In genomic region chr10:78392072-78392471, GRCm38 (mm10) we compare ENCODE assay signal across 8 mouse cellular contexts. TPM values are rescaled to one million over a fixed set of nuclear protein-coding genes. Genes with fewer than 3 reads are reported as not detected.
DNase-seq lines count a peak whose midpoint lies in the region; ATAC-seq and TF ChIP-seq lines count a peak whose summit lies in the region.

No protein-coding gene starts in this region.

- H3K4me1 ChIP-seq in forebrain, embryonic 10.5 days, result peaks cover 27% of the 10 kb centered on the region
- H3K4me1 ChIP-seq in forebrain, embryonic 15.5 days, result peaks cover 22% of the 10 kb centered on the region
- H3K4me1 ChIP-seq in intestine, embryonic 14.5 days (replicated peaks; ENCODE audit: control insufficient read depth, insufficient read depth, low read length), result no peaks in the 10 kb centered on the region
- H3K4me1 ChIP-seq in midbrain, postnatal 0 days (ENCODE audit: insufficient read depth, low read length), result 0 out of 2 replicates have a peak, but pooled peaks cover 4% of the 10 kb centered on the region

- no peak overlapping the region for H3K4me2 ChIP-seq in forebrain, embryonic 15.5 days (replicated peaks)
- H3K4me2 ChIP-seq in intestine, embryonic 14.5 days (ENCODE audit: low read length), result peak overlapping the region; percentile 28; the same call in 1 of the 2 replicates
- no peak overlapping the region for H3K4me2 ChIP-seq in midbrain, postnatal 0 days (ENCODE audit: low read depth, low read length, poor library complexity, severe bottlenecking)

- no peak overlapping the region for H3K27ac ChIP-seq in forebrain, embryonic 10.5 days
- H3K27ac ChIP-seq in forebrain, embryonic 15.5 days (replicated peaks), result no peak overlapping the region
- H3K27ac ChIP-seq in intestine, embryonic 14.5 days (ENCODE audit: low read depth), result no peak overlapping the region
- no peak overlapping the region for H3K27ac ChIP-seq in midbrain, postnatal 0 days (ENCODE audit: low read depth, low read length)

- no peaks in the 10 kb centered on the region for H3K36me3 ChIP-seq in forebrain, embryonic 10.5 days (replicated peaks)
- H3K36me3 ChIP-seq in forebrain, embryonic 15.5 days, result no peaks in the 10 kb centered on the region
- H3K36me3 ChIP-seq in intestine, embryonic 14.5 days (ENCODE audit: control insufficient read depth, insufficient read depth, low read length), result no peaks in the 10 kb centered on the region
- H3K36me3 ChIP-seq in midbrain, postnatal 0 days (ENCODE audit: insufficient read depth, low read length), result no peaks in the 10 kb centered on the region

- no peak for ATAC-seq in forebrain, embryonic 15.5 days (replicated peaks)
- peak; percentile 38; the same call in 1 of the 2 replicates for ATAC-seq in intestine, embryonic 14.5 days (replicated peaks; ENCODE audit: low FRiP score, low TSS enrichment, low read depth)
- no peak for ATAC-seq in midbrain, postnatal 0 days (ENCODE audit: low FRiP score)

- WGBS in forebrain, embryonic 10.5 days, result 3% methylated on average over 18 of the region's 18 CpGs
- 2% methylated on average over 18 of the region's 18 CpGs for WGBS in forebrain, embryonic 15.5 days
- 3% methylated on average over 18 of the region's 18 CpGs for WGBS in intestine, embryonic 14.5 days
- 4% methylated on average over 18 of the region's 18 CpGs for whole genome bisulfite sequencing in midbrain, postnatal 0 days

- 0 out of 2 replicates have a peak overlapping the region, but pooled peaks have one; percentile 5 for H3K4me3 ChIP-seq in forebrain, embryonic 10.5 days
- no peak overlapping the region for H3K4me3 ChIP-seq in forebrain, embryonic 15.5 days
- H3K4me3 ChIP-seq in intestine, embryonic 14.5 days (ENCODE audit: low read depth, low read length), result no peak overlapping the region
- no peak overlapping the region for H3K4me3 ChIP-seq in midbrain, postnatal 0 days (ENCODE audit: low read depth, low read length)

- TF ChIP-seq CTCF in midbrain, postnatal 0 days (IDR thresholded peaks at IDR 0.05), result peak; percentile 89

- H3K9me3 ChIP-seq in forebrain, embryonic 10.5 days, result no peaks in the 10 kb centered on the region
- no peaks in the 10 kb centered on the region for H3K9me3 ChIP-seq in forebrain, embryonic 15.5 days
- no peaks in the 10 kb centered on the region for H3K9me3 ChIP-seq in intestine, embryonic 14.5 days (ENCODE audit: control insufficient read depth, low read length)
- H3K9me3 ChIP-seq in midbrain, postnatal 0 days (ENCODE audit: low read length), result no peaks in the 10 kb centered on the region

- H3K27me3 ChIP-seq in forebrain, embryonic 10.5 days (ENCODE audit: poor library complexity, severe bottlenecking), result peaks cover 57% of the 10 kb centered on the region
- peaks cover 23% of the 10 kb centered on the region for H3K27me3 ChIP-seq in forebrain, embryonic 15.5 days
- H3K27me3 ChIP-seq in intestine, embryonic 14.5 days (replicated peaks; ENCODE audit: control insufficient read depth, insufficient read depth, low read length), result peaks cover 23% of the 10 kb centered on the region
- peaks cover 19% of the 10 kb centered on the region for H3K27me3 ChIP-seq in midbrain, postnatal 0 days (ENCODE audit: insufficient read depth, low read length)

- intact Hi-C loops in left cerebral cortex, postnatal 25 days (cut with DNase I), result loop anchor here (1.0 kb wide), 2 partner anchors 69 to 113 kb away; no protein-coding TSS in a partner anchor

- peak; percentile 77 for DNase-seq in forebrain, embryonic 10.5 days (ENCODE audit: extremely low spot score, low spot score)
- peak; percentile 90 to 92 for DNase-seq in cerebellum, postnatal 25 days
- DNase-seq in gastrocnemius, adult 8-10 months (ENCODE audit: low spot score in 2 of 2), result peak; percentile 59 to 64
- DNase-seq in intestine, embryonic 14.5 days (ENCODE audit: low spot score), result peak; percentile 89
- peak; percentile 85 to 87 for DNase-seq in left cerebral cortex, postnatal 25 days (ENCODE audit: low spot score in 2 of 2)
- DNase-seq in midbrain, postnatal 0 days (ENCODE audit: low spot score), result peak; percentile 75
- DNase-seq in spleen, postnatal 10 days (ENCODE audit: low spot score in 2 of 2), result peak; percentile 81 to 88

- H3K9ac ChIP-seq in forebrain, embryonic 15.5 days (replicated peaks), result no peak overlapping the region; the same call in 1 of the 2 replicates
- H3K9ac ChIP-seq in intestine, embryonic 14.5 days (ENCODE audit: low read length), result no peak overlapping the region
- no peak overlapping the region; the same call in 1 of the 2 replicates for H3K9ac ChIP-seq in midbrain, postnatal 0 days (replicated peaks; ENCODE audit: low read length, poor library complexity, severe bottlenecking)

RNA-seq across cellular contexts. Expression of gene Rrp1, which starts 20.8 kb away (rescaled TPM):
- 338 and 366 TPM in 2 replicates for polyA plus RNA-seq in forebrain, embryonic 10.5 days (2016; fragmentation: Nextera tagmentation; extraction: Ambion mirVana)
- 395 and 412 TPM in 2 replicates for polyA plus RNA-seq in forebrain, embryonic 15.5 days (2015; fragmentation: Nextera tagmentation; extraction: Ambion mirVana)
- 10 to 100 TPM; 54.6 to 63.3 (median 59.5) TPM for total RNA-seq in gastrocnemius, adult 8-10 months (2022)
- 238 and 249 TPM in 2 replicates for polyA plus RNA-seq in intestine, embryonic 14.5 days (2014; fragmentation: Nextera tagmentation; extraction: Ambion mirVana)
- 100 to 1,000 TPM; 349 to 350 TPM for total RNA-seq in left cerebral cortex, postnatal 25 days (2021)
- 219 and 237 TPM in 2 replicates for total RNA-seq in midbrain, postnatal 0 days (2014; rRNA removed)
- 439 and 462 TPM in 2 replicates for polyA plus RNA-seq in midbrain, postnatal 0 days (2015; fragmentation: Nextera tagmentation; extraction: Ambion mirVana)

RNA-seq across cellular contexts. Expression of gene Cstb, which starts 33.4 kb away (rescaled TPM):
- polyA plus RNA-seq in forebrain, embryonic 10.5 days (2016; fragmentation: Nextera tagmentation; extraction: Ambion mirVana), result 115 and 118 TPM in 2 replicates
- 100 and 115 TPM in 2 replicates for polyA plus RNA-seq in forebrain, embryonic 15.5 days (2015; fragmentation: Nextera tagmentation; extraction: Ambion mirVana)
- 10 to 100 TPM in 3 of 4 experiments, 1 to 10 TPM in 1; 7.8 to 12.6 (median 11.0) TPM for total RNA-seq in gastrocnemius, adult 8-10 months (2022)
- 258 and 265 TPM in 2 replicates for polyA plus RNA-seq in intestine, embryonic 14.5 days (2014; fragmentation: Nextera tagmentation; extraction: Ambion mirVana)
- 10 to 100 TPM; 39.5 to 42.4 TPM for total RNA-seq in left cerebral cortex, postnatal 25 days (2021)
- 89.2 and 104 TPM in 2 replicates for total RNA-seq in midbrain, postnatal 0 days (2014; rRNA removed)
- 126 and 131 TPM in 2 replicates for polyA plus RNA-seq in midbrain, postnatal 0 days (2015; fragmentation: Nextera tagmentation; extraction: Ambion mirVana)

RNA-seq across cellular contexts. Expression of gene Agpat3, which starts 39.8 kb away (rescaled TPM):
- polyA plus RNA-seq in forebrain, embryonic 10.5 days (2016; fragmentation: Nextera tagmentation; extraction: Ambion mirVana), result 36.8 and 37.7 TPM in 2 replicates
- 69.9 and 72.2 TPM in 2 replicates for polyA plus RNA-seq in forebrain, embryonic 15.5 days (2015; fragmentation: Nextera tagmentation; extraction: Ambion mirVana)
- 100 to 1,000 TPM; 107 to 126 (median 122) TPM for total RNA-seq in gastrocnemius, adult 8-10 months (2022)
- polyA plus RNA-seq in intestine, embryonic 14.5 days (2014; fragmentation: Nextera tagmentation; extraction: Ambion mirVana), result 38.1 and 59.2 TPM in 2 replicates
- 100 to 1,000 TPM; 258 to 277 TPM for total RNA-seq in left cerebral cortex, postnatal 25 days (2021)
- total RNA-seq in midbrain, postnatal 0 days (2014; rRNA removed), result 106 and 137 TPM in 2 replicates
- 91.7 and 96.8 TPM in 2 replicates for polyA plus RNA-seq in midbrain, postnatal 0 days (2015; fragmentation: Nextera tagmentation; extraction: Ambion mirVana)
